Mouse (Mus musculus) small intestine, adult 10 weeks (tissue): ENCODE data around the gene B020031M17Rik. TPM values are rescaled to one million over a fixed set of nuclear protein-coding genes. Genes with fewer than 3 reads are reported as not detected.

Experiments
- polyA plus RNA-seq: library from polyadenylated mRNA; stranded (reverse); fragments of 350-450 nt; fragmentation: Illumina TruSeq; extraction: RNeasy Lipid Tissue Mini Kit (QIAGEN cat#74804); gene quantifications from one replicate; pipeline ENCODE4 v1.2.3, GENCODE M21; 2014; ENCODE audit warnings: low replicate concordance

B020031M17Rik gene
- not detected for polyA plus RNA-seq

DNA sequence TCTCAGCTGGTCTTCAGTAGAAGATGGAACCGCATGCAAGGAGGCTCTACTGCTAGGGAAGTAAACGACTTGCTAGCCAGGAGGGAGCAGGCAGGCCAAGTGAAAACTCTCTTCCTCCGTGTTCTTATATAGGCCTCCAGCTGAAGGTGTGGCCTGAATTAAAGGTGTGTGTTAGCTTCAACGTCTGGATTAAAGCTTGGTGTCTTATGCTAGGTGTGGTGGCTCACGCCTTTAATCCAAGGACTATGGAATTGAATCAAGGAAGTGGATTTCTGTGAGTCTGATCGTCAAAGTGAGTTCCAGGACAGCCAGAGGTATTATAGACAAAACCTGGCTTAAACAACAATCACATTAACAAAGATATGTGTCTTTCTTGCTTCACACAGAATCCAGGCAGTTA is at the start of gene B020031M17Rik:
B020031M17Rik (minus strand) TSS at position 101 of the 400 bp plus-strand sequence.

GRCm38 (mm10) chr13:119929172-119929571 is 21.4 kb downstream of the B020031M17Rik start, which contains the start of gene Gm21761:
Gene Gm21761 (minus strand): TSS chr13:119929272.

Other genes starting within 250 kb of the B020031M17Rik start
- 0.26 TPM for gene Nim1k, start 194.9 kb downstream of the B020031M17Rik start, polyA plus RNA-seq
- 63.1 TPM for gene Zfp131, start 159.9 kb downstream of the B020031M17Rik start, polyA plus RNA-seq
- gene AF067063, start 120.6 kb downstream of the B020031M17Rik start, polyA plus RNA-seq, result not detected
- not detected for gene D13Ertd608e, start 114.8 kb downstream of the B020031M17Rik start, polyA plus RNA-seq
- gene Tcstv1, start 56.0 kb downstream of the B020031M17Rik start, polyA plus RNA-seq, result not detected
- not detected for gene Gm21761, start 21.5 kb downstream of the B020031M17Rik start, polyA plus RNA-seq
- not detected for gene Gm36079, start 76.2 kb upstream of the B020031M17Rik start, polyA plus RNA-seq
- 0.33 TPM for gene Gm21188, start 101.4 kb upstream of the B020031M17Rik start, polyA plus RNA-seq
- gene Gm20767, start 189.4 kb upstream of the B020031M17Rik start, polyA plus RNA-seq, result not detected
- not detected for gene Gm21818, start 221.6 kb upstream of the B020031M17Rik start, polyA plus RNA-seq